Mouse (Mus musculus) B cell, adult 2 months (primary cell): ENCODE results near the gene Thpo.

Experiments used
- DNase-seq, 2 experiments: peaks; one replicate each; pipeline ENCODE4 v3.0.0; 2022

Thpo gene

DNA sequence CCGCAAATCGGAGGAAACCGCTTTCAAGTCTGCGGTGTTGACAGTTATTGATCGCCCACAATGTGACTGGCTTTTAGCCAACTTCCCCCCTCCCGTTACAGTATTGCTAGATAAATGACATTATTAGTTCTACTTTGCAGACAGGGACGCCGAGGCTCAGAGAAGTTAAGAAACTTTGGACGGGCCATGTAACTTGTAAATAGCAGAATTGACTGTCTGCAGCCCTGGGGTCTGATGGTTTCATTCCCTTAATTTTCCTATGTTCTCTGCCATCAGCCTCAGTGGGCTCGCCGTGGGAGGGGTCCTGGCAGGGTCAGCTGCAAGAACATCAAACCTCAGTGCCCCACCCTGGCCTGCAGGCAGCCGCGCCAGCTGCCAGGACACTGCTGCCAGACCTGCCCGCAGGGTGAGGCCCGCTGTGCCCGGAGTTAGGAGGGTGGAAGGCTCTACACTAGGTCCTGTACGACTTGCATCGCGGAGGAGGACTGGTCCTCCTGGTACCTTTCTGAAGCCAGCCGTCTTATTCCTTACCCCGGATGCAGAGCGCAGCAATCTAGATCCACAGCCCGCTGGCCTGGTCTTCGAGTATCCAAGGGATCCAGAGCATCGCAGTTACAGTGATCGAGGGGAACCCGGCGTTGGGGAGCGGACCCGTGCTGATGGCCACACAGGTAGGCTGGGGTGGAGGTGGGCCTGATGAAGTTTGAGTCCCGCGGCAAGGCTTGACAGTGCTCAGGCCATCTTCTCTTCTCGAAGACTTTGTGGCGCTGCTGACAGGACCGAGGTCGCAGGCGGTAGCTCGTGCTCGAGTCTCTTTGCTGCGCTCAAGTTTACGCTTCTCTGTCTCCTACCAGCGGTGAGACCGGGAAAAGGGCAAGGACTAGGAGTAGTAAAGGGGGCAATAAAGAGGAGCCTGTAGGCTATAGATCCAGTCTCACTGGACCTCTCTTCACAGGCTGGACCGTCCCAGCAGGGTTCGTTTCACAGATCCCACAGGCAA is at the start of gene Thpo:
Gene Thpo (minus strand): TSS at position 781 of the 1,000 bp plus-strand sequence.
- no peak for DNase-seq

- no peak for DNase-seq
Observed at GRCm38 (mm10) chr16:20783891-20784290, 49.6 kb upstream of the Thpo start.

GRCm38 (mm10) chr16:20781101-20781630 is 46.9 kb upstream of the Thpo start:
- DNase-seq = no peak

DNA sequence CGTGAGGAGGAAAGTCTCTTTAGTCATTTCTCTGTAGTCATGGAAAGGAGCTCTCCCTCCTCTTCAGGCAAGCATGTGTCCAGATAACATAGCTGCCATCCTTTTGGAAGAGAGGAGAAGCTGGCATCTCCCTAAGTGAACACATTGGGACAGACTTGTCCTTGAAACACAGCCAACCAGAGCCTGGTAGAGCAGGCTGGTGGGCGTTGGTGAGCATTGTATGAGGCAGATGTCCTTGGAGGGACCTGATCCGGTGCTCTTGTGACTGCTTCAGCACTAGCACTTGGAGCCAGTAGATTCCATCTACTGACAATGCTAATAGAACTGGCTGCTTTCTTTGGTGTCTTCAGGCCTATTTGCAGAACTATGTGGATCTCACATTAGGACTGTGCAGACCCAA is 45.5 kb upstream of the Thpo start:
- no peak for DNase-seq

DNA sequence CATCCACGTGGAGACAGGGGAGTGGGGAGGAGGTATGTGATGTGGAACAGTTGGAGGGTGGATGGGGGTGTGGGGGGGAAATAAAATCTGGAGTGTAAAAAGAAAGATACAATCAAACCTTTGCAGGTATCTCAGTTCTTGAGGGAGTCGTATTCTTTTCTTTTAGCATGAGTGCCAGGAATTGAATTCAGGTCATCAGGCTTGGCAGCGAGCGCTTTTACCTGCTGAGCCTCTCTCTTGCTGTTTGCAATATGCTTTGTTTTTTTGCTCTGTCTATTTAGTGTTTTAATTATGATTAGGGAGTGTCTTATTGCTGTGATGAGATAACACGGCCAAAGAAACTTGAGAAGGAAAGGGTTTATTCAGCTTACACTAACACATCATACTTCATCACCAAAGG is 40.7 kb upstream of the Thpo start:
- DNase-seq = no peak

DNA sequence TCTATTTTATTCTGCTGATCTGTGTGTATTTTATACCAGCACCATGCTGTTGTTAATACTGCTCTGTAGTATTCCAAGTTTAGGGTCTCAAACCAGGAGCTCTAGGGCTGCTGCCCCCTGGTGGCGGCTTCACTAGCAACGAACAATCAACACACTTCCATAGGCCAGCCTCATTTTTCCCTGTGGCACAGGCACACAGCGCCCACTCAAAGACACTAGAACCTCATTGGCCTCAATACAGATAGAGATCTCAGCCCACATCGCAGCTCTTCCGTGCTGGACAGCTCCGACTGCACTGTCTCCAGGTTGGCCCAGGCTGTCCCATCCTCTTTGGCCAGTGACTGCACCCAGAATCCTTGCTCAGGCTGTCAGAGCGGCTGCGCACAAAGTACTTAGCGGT is 30.9 kb upstream of the Thpo start:
- DNase-seq = peak; percentile 73 to 74

DNA sequence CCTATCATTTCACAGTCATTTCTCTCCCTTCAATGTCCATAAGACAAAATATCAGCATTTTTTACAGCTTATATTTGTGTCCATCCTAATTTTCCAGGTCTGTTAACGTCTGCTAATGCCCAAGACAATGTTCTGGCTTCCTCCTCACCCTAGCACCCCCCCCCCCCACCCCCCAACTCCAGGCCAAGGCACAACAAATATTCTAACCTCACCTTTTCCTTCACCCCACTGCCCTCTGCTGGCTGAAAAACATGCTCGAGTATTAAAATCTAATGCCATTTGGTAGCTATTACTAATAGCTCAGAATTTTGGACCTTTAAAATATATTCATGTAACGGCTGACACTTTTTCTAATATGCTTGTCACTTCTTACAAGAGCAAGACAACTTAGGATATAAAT is 27.4 kb upstream of the Thpo start:
- peak; percentile 58 to 63 for DNase-seq

DNA sequence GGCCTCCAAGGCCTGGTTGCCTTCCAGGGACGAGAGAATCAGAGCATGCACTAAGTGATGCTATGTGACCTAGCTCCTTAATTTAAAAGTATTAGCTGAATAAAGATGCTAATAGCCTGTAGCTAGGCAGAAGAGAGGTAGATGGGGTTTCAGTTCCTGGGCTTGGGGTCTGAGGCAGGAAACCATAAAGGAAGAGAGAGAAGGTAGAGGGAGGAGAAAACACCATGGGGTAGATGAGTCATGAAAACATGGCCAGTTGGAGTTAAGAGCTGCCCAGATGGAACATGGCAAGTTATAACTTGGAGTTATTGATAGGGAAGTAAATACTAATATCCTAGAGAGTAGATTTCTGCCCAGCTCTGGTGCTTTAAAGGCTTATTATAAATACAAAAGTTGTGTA is 23.1 kb upstream of the Thpo start:
- no peak for DNase-seq

- DNase-seq = no peak
Observed at GRCm38 (mm10) chr16:20756052-20756451, 21.7 kb upstream of the Thpo start.

DNA sequence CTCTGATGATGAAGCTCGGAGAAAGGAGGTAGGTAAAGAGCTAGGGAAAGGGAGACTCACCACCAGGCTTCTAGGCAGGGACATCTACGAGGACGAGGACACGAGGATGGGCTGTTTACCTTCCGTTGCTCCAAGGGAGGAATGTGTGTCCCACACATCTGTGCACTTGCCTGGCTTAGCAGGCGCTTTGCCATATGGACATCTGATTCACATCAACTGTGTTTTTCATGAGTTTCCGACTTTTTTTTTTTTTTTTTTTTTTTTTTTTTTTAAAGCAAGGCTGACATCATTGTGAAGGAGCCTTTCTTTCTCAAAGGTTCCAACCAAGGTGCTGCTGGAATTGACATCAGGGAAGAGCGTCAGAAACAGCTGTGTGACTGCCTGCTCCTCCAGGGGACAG is 16.2 kb upstream of the Thpo start:
- no peak for DNase-seq

DNA sequence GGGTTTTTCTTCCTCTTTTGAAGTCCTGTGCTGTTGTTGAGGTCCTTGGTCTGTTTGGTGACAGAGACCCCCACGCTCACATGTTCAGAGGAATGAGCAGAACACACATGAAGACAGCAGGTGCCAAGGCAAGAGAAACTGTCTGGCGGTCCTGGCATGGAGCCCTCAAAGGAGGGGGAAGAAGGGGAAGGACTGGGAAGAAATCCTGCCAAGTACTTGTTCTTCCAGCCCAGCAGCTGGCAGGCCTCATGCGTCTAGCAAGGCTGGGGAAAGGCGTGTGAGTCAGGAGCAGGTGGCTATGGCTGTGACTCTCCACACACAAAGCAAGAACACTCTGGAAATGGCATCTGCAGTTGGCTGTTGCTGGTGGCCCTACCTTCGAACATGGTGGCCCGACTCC is 12.3 kb upstream of the Thpo start:
- no peak for DNase-seq

GRCm38 (mm10) chr16:20739845-20740244 is 5.5 kb upstream of the Thpo start:
- DNase-seq = no peak

DNA sequence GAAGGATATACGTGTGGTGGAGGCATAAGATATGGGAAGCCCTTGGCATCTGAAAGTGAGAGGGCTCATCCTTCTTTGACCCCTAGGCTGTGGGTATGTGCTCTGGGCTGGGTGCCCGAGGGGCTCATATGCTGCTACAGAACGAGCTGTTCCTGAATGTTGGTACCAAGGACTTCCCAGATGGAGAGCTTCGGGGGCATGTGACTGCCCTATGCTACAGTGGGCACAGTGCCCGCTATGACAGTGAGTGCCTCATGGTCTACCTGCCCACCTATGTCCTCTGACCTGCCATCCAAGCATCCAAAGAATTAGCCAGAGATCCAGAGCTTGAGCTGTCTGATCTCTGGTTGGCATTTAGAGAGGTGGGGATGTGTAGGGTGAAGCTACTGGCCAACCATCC is 2.5 kb upstream of the Thpo start:
- DNase-seq = no peak

DNA sequence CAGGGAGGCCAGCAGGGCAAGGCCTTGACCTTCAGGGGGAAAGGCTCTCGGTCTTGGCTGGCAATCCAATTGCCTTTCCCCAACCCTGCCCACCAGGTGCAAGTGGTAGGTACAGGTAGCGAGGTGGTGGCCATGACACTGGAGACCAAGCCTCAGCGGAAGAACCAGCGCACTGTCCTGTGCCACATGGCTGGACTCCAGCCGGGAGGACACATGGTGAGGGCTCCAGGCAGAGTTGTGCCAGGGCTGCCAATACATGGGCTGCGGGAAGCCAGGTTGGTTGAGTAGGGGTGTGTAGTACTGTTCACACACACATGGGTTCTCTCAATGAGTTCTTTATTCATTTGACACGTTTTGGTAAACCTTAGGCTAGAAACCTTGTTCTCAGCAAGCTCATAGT is 1.9 kb upstream of the Thpo start:
- no peak for DNase-seq

DNA sequence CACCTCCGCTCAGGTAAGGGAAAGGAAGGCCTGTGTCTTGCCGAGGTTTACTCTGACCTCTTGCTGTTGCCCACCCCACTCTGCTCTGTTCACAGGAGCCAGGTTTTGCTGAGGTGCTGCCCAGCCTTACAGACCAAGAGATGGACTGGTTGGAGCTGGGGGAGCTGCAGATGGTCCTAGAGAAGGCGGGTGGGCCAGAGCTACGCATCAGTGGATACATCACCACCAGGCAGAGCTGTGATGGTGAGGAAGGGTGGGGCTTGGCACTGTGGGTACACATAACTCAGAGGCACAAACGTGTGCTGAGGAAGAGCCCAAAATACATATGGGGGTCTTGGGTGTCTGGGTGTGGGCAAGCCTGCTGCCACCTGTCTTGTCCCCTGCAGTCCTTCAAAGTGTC is 1.3 kb upstream of the Thpo start:
- no peak for DNase-seq

DNA sequence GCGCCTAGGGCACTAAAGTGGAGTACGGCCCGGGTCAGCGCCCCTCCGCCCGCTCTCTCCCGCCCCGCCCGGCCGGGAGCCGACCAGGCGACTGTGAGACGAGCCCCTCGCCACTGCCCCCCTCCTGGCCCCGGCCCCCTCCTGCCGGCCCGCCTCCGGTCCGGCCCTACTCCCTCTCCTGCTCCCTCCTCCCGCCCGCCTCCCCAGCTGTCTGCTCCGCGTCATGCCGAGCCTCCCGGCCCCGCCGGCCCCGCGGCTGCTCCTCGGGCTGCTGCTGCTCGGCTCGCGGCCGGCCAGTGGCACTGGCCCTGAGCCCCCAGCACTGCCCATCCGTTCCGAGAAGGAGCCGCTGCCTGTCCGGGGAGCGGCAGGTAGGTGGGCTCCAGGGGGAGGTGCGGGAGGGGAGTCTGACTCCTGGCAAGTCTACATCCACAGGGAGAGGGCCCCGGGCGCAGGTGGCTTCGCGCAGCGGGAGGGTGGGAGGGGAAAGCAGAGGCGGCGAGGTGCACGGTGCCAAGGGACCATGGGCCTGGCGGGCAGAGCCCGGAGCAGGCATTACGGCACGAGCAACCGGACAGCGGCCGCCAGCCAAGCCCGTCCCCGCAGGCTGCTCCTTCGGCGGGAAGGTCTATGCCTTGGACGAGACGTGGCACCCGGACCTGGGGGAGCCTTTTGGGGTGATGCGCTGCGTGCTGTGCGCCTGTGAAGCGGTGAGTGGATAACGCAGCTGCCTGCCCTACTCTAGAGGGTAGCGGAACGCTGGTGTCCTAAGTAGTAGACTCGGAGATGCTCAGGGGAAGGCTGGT is 1.2 kb downstream of the Thpo start, which contains the start of gene Chrd:
Gene Chrd (plus strand): TSS at position 203 of the 806 bp plus-strand sequence.
- DNase-seq = peak in 1 of 2 experiments; percentile 15

- no peak for DNase-seq
Observed at GRCm38 (mm10) chr16:20732251-20732924, 1.9 kb downstream of the Thpo start.

GRCm38 (mm10) chr16:20731688-20732087 is 2.6 kb downstream of the Thpo start:
- DNase-seq = no peak

DNA sequence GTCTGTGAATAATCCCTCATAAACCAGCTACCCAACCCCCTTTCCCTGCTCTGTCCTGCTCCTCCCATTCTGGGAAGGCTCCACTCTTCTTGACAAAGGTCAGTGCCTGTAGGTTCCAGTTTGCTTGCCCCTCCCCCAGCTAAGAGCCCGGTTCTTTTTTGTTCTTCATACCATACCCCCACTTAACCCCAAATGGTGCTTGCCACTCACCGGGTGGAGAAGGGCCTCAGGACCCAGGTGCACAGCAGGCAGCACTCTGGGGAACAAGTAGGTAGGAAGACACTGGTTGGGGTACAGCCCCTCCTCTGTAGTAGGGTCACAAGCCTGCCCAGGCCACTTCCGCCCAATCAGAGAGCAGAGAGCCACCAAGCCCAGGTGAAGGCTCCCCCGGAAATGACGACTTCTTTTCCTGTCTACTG is 4.0 kb downstream of the Thpo start:
- no peak for DNase-seq

- no peak for DNase-seq
Observed at GRCm38 (mm10) chr16:20726384-20726783, 7.9 kb downstream of the Thpo start.

GRCm38 (mm10) chr16:20725750-20726149 is 8.6 kb downstream of the Thpo start:
- DNase-seq = no peak

GRCm38 (mm10) chr16:20725321-20725720 is 9.0 kb downstream of the Thpo start:
- DNase-seq = no peak

DNA sequence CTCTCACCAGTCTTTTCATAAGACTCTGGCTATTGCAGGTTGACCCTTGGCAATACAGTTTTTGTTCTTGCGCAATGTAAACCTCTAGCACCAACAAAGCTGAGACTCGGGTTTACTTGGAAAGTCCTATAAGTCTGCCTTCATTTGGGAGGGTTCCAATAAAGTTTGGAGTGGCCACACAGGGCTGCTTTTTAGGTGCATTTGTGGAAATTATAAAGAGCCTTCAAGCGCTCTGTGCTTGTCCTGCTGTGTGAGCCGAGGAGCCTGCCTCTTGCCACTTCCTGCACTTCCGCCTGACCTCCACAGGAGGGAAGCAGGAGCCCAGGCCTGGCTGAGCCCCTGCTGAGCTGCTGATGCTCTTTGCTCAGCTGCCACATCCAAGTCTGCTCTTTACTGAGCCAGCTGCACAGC is 10.0 kb downstream of the Thpo start:
- peak in 1 of 2 experiments; percentile 22 for DNase-seq
